Mouse (Mus musculus): Measurements from ENCODE around the gene Tmem200b.

DNA sequence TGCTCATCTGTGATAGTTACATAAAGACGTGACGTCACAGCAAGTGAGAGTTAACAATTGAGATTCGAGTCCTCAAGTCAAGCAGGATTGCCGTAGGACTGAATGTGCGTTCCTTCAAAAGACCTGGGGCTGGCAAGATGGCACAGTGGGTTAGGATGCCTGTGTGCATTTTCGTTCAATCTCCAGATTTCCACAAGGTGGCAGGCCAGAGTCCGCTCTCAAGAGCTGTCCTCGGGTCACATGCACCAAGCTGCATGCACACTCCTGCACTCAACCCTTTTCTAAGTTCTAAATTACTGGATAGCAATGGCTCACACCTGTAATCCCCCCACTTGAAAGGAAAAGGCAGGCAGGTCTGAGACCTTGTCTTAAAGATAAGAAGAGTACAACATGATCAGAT is 17.1 kb upstream of the Tmem200b start:
- no peak for TF ChIP-seq POLR2A (IDR thresholded peaks at IDR 0.05; ENCODE audit: insufficient read length, low read depth)
- no peak for TF ChIP-seq MYOD1 (IDR thresholded peaks at IDR 0.05; ENCODE audit: control insufficient read depth in 1 of 3, insufficient read length in 2 of 3, low read depth in 2 of 3)

All from myocyte (in vitro differentiated cells).